Mouse (Mus musculus) mature B cell (primary cell): Measurements from ENCODE around the gene Scrt2.

Experiments used
- in situ Hi-C: fragments of 300-500 bp; cut with MboI; formaldehyde crosslinking; loops from 2 replicates; pipeline ENCODE4 v1.14.3; 2019

Scrt2 gene

DNA sequence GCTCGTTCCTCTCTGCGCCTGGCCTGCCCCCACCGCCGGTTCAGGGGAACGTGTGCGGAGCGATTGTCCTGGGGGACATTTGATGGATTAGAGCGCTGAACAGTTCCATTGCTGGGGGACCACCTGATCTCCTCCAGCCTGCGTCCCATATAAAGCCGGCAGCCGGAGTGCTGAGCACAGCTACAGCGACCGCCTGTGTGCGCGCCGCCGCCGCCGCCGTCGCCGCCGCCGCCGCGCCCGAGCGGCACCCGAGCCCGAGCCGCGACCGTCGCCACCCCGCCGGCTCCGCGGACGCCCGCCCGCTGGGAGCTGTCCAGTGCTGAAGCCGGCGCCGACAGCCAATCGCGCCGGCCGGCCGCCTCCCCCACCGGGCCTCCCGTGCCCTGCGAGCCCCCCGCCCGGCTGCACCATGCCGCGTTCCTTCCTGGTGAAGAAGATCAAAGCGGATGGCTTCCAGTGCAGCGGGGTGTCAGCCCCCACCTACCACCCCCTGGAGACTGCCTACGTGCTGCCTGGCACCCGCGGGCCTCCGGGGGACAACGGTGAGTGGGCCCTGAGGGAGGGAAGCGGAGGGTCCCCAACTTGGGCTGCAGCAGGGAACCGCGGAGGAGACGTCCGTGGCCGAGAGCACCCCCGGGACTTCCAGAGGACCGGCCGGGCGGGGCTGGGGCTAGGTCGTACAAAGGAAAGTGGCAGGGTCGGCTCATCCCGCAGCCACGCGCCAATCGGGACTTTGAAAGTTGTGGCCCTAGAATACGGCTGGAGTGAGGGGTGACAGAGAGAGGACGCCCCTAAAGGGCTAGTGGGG lies 516 bp downstream of the Scrt2 start:
- in situ Hi-C loops = no loop called here

GRCm38 (mm10) chr2:152082456-152083285 lies 1.3 kb downstream of the Scrt2 start:
- in situ Hi-C loops = no loop called here

DNA sequence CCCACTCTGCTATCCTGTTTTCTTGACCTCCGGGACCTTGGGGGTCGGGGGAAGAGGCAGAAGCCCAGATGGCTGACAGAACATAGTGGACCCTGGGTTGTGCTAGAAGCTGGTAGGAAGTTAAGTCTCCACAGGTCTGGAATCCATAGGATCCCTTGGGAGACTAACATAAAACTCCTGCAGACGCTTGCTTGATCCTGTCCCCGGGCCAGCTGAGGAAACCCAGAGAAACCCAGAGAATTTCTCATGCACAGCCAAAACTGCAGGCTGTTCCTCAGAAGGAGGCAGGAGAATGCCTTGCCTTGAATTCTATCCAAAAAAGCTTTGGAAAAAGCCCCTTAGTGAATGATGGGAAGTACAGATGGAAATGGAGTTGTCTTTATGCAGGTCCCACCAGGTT lies 2.1 kb downstream of the Scrt2 start:
- in situ Hi-C loops = no loop called here

- in situ Hi-C loops = no loop called here
These were observed 3.0 kb downstream of the Scrt2 start for GRCm38 (mm10) chr2:152084298-152084697.

GRCm38 (mm10) chr2:152085414-152085813 lies 4.1 kb downstream of the Scrt2 start:
- in situ Hi-C loops = no loop called here

GRCm38 (mm10) chr2:152086451-152086850 lies 5.1 kb downstream of the Scrt2 start:
- in situ Hi-C loops = no loop called here

DNA sequence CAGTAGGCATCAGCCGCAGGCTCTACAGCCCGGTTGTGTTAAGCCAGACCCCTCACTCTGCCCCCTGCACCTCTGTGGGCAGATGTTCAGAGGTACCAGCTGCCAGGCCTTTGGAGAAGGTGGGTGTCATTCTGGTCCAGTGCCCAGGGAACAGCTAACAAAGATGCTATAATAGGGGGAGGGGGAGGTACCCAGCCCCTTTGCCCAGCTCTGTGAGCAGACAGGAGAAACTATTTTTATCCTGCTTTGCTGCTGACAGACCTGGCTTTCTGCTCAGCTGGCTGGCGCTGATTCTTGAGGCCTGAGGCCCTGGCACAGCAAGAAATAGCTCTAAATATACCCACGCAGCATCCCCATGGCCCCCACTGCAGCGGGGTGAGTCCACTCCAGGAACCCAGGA lies 5.8 kb downstream of the Scrt2 start:
- in situ Hi-C loops = no loop called here

DNA sequence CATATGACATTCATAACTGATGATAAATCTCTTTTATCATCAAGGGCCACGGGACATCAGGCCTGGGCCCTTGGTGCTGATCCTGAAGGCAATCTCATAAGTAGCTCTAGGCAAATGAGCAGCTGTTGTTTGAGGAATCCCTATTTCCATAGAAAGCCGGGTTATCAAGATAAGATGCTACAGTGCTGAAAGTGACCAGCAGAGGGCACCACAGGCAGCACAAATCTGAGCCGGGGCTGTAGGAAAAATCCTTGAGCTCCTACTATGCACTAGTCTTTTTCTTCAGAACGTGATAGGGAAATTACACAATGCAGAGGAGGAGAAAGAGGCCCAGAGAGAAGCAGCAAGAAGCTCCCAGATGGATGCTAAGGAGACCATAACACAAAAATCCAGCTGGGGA lies 7.7 kb downstream of the Scrt2 start:
- in situ Hi-C loops = no loop called here

DNA sequence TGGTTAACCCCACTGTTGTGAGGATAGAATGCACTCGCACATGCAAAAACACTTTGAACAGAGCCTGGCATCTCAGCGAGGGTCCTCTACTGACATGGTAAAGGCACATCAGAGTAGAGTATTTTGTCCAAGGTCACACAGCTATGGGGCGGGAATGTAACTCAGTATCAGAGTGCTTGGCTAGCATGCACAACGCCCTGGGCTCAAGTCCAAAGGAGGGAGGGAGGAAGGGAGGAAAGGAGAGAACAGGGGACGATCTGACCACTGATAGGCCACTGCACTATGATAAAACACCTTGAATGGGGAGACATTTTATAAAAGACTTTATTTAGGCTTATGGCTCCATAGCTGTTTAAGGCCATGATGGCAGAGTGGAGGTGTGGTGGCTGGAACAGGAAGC lies 8.3 kb downstream of the Scrt2 start:
- in situ Hi-C loops = no loop called here

DNA sequence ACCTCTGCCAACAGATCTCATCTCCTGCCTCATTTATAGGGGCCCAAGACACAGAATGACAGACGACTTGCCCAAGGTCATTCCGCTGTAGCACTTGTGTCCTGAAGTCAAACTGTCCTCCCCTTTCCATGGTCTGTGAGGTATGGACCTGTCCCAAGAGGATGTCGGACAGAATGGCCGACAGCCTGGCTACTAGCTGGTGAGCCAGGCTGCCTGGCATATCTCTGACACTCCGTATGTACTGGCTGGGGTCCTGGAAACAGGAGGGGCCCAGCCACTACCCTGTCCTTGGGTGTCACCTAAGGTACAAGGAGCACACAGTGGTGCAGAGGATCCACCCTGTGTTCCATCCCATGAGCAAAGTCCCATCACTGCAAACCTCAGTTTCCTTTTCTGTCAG lies 9.2 kb downstream of the Scrt2 start:
- in situ Hi-C loops = no loop called here

GRCm38 (mm10) chr2:152091342-152092056 lies 10.2 kb downstream of the Scrt2 start:
- in situ Hi-C loops = no loop called here

DNA sequence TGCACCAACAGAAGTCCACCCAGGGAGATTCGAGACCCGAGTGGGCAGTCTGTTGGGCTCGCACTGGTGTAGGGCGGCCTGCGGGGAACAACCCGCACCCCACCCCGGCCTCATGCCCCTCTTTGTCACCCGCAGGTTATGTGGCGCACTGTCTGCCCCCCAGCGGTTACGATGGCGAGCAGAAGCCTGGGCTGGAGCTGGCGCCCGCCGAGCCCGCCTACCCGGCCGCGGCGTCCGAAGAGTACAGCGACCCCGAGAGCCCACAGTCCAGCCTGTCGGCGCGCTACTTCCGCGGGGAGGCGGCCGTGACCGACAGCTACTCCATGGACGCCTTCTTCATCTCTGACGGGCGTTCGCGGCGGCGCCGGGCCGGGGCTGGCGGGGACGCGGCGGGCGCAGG lies 11.6 kb downstream of the Scrt2 start:
- in situ Hi-C loops = no loop called here

GRCm38 (mm10) chr2:152093356-152093792 lies 12.0 kb downstream of the Scrt2 start:
- in situ Hi-C loops = no loop called here

DNA sequence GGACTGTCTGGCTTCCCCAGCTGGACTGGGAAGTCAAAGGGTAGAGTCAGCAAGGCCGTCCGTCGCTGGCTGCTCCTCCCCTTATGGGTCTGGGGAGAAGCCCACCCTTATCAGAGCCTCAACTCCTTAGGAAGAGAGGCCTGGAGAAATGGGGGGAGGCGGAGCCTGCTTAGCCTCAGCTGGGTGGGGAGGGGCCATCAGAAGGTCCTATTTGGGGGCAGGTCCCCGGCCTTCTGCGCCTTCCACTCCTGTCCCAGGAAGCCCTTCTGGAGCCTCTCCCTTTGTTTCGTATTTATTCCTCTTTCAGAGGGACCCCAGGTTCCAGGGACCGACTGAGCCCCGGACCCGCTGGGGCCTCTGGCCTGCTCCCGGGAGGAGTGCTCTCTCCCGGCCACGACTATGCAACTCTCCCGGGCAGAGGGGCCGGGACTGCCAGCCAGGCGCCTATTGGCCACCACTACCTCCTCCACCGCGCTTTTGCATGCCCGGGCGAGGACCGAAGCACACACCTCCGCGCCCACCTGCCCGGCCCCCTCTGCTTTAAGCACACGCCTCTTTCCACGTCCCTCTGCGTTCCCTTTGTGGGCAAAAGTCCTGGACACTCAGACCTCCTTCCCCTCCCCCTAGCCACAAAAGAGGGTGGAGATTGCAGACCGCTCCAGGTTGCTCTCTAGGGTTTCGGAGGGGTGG lies 13.7 kb downstream of the Scrt2 start:
- in situ Hi-C loops = no loop called here

GRCm38 (mm10) chr2:152096922-152097321 lies 15.6 kb downstream of the Scrt2 start:
- in situ Hi-C loops = no loop called here

DNA sequence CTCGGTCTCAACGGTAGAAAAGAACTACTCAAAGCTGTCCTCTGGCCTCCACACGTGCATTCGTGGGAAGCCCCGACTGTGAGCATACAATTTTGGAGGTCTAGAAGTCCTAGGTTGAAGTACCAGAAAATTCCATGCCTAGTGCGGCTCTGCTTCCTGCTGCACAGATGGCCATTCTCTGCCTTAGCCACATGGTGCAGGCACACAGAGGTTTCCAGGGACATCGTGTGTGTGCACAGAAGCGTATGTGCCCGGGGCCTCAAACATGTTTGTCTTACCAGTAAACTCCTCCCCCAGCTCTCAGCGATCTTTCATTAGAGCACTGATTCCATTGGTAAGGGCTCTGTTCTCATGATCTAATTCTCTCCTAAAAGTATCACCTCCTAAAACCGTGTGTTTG lies 16.6 kb downstream of the Scrt2 start:
- in situ Hi-C loops = no loop called here

DNA sequence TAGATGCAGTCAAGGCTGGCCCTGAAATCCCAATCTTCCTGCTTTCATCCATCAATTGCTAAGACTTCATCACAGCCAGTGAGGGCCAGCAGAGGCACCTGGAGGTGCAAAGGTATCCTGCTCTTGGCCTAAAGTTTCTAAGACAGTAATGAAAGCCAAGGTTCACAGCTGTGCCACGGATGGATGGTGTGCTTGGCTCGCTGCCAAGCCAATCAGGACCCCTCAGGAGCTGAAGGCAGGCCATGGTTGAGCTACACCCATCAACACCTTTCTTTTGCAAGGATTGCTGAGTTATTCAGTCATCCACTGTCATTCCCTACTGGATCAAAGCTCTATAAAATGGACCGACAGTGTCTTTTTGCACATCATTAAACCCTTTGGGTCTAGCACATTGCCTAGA lies 18.2 kb downstream of the Scrt2 start:
- in situ Hi-C loops = no loop called here

GRCm38 (mm10) chr2:152101761-152102160 lies 20.4 kb downstream of the Scrt2 start:
- in situ Hi-C loops = loop anchor here (25.0 kb wide), 1 partner anchor 261 kb away; no protein-coding TSS in a partner anchor

DNA sequence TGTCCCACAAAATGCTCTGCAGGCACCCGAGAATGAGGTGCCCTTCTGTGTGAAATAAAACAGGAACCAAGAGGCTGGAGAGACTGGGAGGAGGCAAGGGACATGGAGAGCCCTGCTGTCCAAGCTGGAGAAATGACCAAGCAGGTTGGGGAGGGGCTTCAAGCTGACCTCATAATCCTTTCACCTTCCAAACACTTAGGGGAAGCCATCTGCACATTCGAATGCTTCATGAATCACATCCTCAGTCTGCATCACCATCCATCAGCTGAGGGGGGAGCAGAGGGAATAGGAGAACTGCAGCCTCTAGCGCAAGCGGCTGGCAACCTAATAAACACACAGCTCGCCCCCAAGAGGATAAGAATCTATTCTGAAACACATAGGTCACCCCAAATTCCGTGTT lies 21.0 kb downstream of the Scrt2 start:
- in situ Hi-C loops = loop anchor here (25.0 kb wide), 1 partner anchor 260 kb away; no protein-coding TSS in a partner anchor

- in situ Hi-C loops = loop anchor here (25.0 kb wide), 1 partner anchor 257 kb away; no protein-coding TSS in a partner anchor
These were observed 23.5 kb downstream of the Scrt2 start for GRCm38 (mm10) chr2:152104711-152105317.
